Mouse (Mus musculus) gastrocnemius, postnatal 4 days (tissue): ENCODE data around the gene Pabpn1. TPM values are rescaled to one million over a fixed set of nuclear protein-coding genes. Genes with fewer than 3 reads are reported as not detected.
"Not testable (repeated sequence)": the region's sequence is repeated elsewhere in the genome, so short reads cannot be mapped to it uniquely, and the experiment has no call there.

ENCODE experiments used
- DNase-seq, 2 experiments: peaks; one replicate each; pipeline ENCODE4 v3.0.0; 2021 to 2022; ENCODE audit warnings: low spot score in 2 of 2, mixed read lengths in 2 of 2
- total RNA-seq, 2 experiments: library from RNA; stranded (reverse); gene quantifications; 2 replicates each; pipeline ENCODE4 v1.2.3; 2021

Gene Pabpn1
- total RNA-seq, 2 experiments from 2014 or later, result 120 to 149 TPM

- no peak for DNase-seq
Observed at GRCm38 (mm10) chr14:54932645-54933150, 40.4 kb downstream of the Pabpn1 start, which contains the start of gene Il25. Gene Il25, plus strand, starts transcription at chr14:54932695.

GRCm38 (mm10) chr14:54935904-54936830 is 43.9 kb downstream of the Pabpn1 start, which contains the start of gene Cmtm5:
Gene Cmtm5, plus strand, starts transcription at chr14:54936261.
- peak in 1 of 2 experiments; percentile 32 for DNase-seq

GRCm38 (mm10) chr14:54936831-54937160 is 44.5 kb downstream of the Pabpn1 start:
- DNase-seq, result no peak

- no peak for DNase-seq
Observed at GRCm38 (mm10) chr14:54937361-54938182, 45.3 kb downstream of the Pabpn1 start.

- no peak for DNase-seq
Observed at GRCm38 (mm10) chr14:54938431-54939219, 46.3 kb downstream of the Pabpn1 start.

GRCm38 (mm10) chr14:54939434-54940175 is 47.3 kb downstream of the Pabpn1 start:
- no peak for DNase-seq

- no peak for DNase-seq
Observed at GRCm38 (mm10) chr14:54940176-54940530, 47.9 kb downstream of the Pabpn1 start.

- DNase-seq, result no peak
Observed at GRCm38 (mm10) chr14:54941024-54941978, 49.0 kb downstream of the Pabpn1 start.

GRCm38 (mm10) chr14:54942479-54942878 is 50.2 kb downstream of the Pabpn1 start:
- no peak for DNase-seq

- DNase-seq, result no peak
Observed at GRCm38 (mm10) chr14:54943971-54944370, 51.7 kb downstream of the Pabpn1 start.

- no peak for DNase-seq
Observed at GRCm38 (mm10) chr14:54944939-54945338, 52.6 kb downstream of the Pabpn1 start.

- no peak for DNase-seq
Observed at GRCm38 (mm10) chr14:54945975-54946704, 53.8 kb downstream of the Pabpn1 start.

GRCm38 (mm10) chr14:54947008-54947407 is 54.7 kb downstream of the Pabpn1 start:
- DNase-seq, result not testable (repeated sequence)

Other genes with a start within 250 kb of the Pabpn1 start
- 10 to 100 TPM; 25.4 to 27.1 TPM for gene 1700123O20Rik, start 206.3 kb upstream of the Pabpn1 start, total RNA-seq
- 100 to 1,000 TPM; 134 to 165 TPM for gene Acin1, start 205.6 kb upstream of the Pabpn1 start, total RNA-seq
- gene Gm29776, start 193.7 kb upstream of the Pabpn1 start, total RNA-seq, result under 1 TPM in 1 of 2 experiments, not detected in 1; 0.16 TPM
- not detected for gene Cebpe, start 180.3 kb upstream of the Pabpn1 start, total RNA-seq
- gene Slc7a8, start 110.6 kb upstream of the Pabpn1 start, total RNA-seq, result 1 to 10 TPM; 6.5 to 8.8 TPM
- gene Rnf212b, start 78.4 kb upstream of the Pabpn1 start, total RNA-seq, result not detected
- gene Homez, start 21.5 kb upstream of the Pabpn1 start, total RNA-seq, result 1 to 10 TPM; 8.0 to 9.3 TPM
- 1 to 10 TPM; 8.1 to 9.2 TPM for gene Ppp1r3e, start 14.9 kb upstream of the Pabpn1 start, total RNA-seq
- 10 to 100 TPM; 35.4 to 38.7 TPM for gene Bcl2l2, start 9.1 kb upstream of the Pabpn1 start, total RNA-seq
- 1 to 10 TPM; 2.3 to 4.1 TPM for gene Gm20521, start 9.1 kb upstream of the Pabpn1 start, total RNA-seq
- 10 to 100 TPM; 22.5 to 27.5 TPM for gene Slc22a17, start 20.6 kb downstream of the Pabpn1 start, total RNA-seq
- gene Efs, start 33.6 kb downstream of the Pabpn1 start, total RNA-seq, result 10 to 100 TPM; 31.1 to 32.4 TPM
- not detected for gene Il25, start 40.2 kb downstream of the Pabpn1 start, total RNA-seq
- 1 to 10 TPM; 3.8 to 4.1 TPM for gene Cmtm5, start 43.8 kb downstream of the Pabpn1 start, total RNA-seq
- 100 to 1,000 TPM; 112 to 118 TPM for gene Myh6, start 74.4 kb downstream of the Pabpn1 start, total RNA-seq
- not detected for gene Gm17428, start 84.4 kb downstream of the Pabpn1 start, total RNA-seq
- gene Myh7, start 102.1 kb downstream of the Pabpn1 start, total RNA-seq, result 100 to 1,000 TPM; 492 to 506 TPM
- gene Ngdn, start 123.0 kb downstream of the Pabpn1 start, total RNA-seq, result 10 to 100 TPM; 29.2 to 32.7 TPM
- 1 to 10 TPM; 2.9 to 4.0 TPM for gene Zfhx2, start 199.8 kb downstream of the Pabpn1 start, total RNA-seq
- 10 to 100 TPM; 12.9 to 14.0 TPM for gene Thtpa, start 202.3 kb downstream of the Pabpn1 start, total RNA-seq
- gene Ap1g2, start 214.1 kb downstream of the Pabpn1 start, total RNA-seq, result 1 to 10 TPM; 6.5 to 8.3 TPM
- gene Jph4, start 224.4 kb downstream of the Pabpn1 start, total RNA-seq, result 1 to 10 TPM; 1.3 to 2.0 TPM